Mouse (Mus musculus) MN1 (cell line): ENCODE results near the gene Fcnb.

ENCODE experiments used
- DNase-seq: peaks from one replicate; pipeline ENCODE4 v3.0.0-alpha.2; 2016; ENCODE audit warnings: low spot score

Fcnb gene

DNA sequence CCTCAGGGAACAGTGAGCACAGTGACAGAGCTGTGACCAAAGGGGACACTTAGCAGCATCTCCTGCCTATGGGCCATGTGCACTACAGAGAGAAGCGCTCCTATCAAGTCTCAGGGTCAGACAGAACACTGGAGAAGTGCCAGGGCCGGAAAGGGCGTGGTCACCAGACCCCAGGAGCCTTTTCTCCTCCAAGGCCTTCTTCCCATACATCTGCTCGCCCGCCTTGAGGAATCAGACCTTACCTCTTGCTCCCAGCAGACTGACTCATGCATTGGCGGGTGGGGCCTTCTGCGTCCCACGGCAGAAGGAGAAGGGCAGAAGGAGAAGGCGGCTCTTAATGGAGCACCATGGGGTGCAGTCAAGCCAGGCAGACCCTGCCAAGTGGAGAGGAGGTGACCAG lies 52.8 kb downstream of the Fcnb start:
- DNase-seq = no peak
